In the genomic region with DNA sequence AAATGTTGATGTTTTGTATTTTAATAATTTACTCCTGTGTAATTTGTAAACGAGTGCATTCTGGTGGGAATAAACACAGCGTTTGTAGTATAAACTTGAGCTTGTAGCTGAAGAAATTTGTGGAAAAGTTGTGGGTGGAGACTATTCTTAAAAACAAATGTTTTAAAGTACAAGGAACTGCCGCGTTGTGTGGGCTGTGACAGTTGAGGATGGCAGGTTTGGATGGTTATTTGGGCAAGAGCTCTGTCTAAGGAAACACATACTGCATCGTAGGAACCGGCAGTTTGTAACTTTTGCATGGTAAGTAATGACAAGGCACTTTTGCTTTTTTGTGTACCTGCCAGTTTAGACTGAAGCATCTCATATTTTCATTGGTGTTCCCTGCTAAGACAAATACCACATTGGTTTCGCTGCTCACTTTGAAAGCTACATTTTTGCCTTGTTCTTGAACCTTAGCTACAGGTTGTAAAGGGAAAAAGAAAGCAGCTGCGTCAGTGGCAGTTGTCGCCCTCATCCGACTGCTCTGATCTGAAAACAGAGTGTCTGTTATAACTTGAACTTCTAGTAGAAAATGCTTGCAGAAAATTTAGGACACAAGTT, we compare ENCODE assay signal across 8 mouse cellular contexts. TPM values are rescaled to one million over a fixed set of nuclear protein-coding genes. Genes with fewer than 3 reads are reported as not detected.
DNase-seq lines count a peak whose midpoint lies in the region; ATAC-seq and TF ChIP-seq lines count a peak whose summit lies in the region.

No protein-coding gene starts in this region.

- WGBS in limb, embryonic 13.5 days = 72% methylated on average over 10 of the region's 10 CpGs
- WGBS in stomach, postnatal 0 days = 36% methylated on average over 10 of the region's 10 CpGs

- peaks cover 24% of the 10 kb centered on the region for H3K4me1 ChIP-seq in limb, embryonic 13.5 days
- H3K4me1 ChIP-seq in stomach, postnatal 0 days (replicated peaks; ENCODE audit: control insufficient read depth, insufficient read depth) = no peaks in the 10 kb centered on the region

- TF ChIP-seq CTCF in stomach, postnatal 0 days (IDR thresholded peaks at IDR 0.05; ENCODE audit: low read depth) = no peak

- no peak overlapping the region for H3K27ac ChIP-seq in limb, embryonic 13.5 days
- no peak overlapping the region for H3K27ac ChIP-seq in stomach, postnatal 0 days (replicated peaks)

- H3K36me3 ChIP-seq in limb, embryonic 13.5 days = no peaks in the 10 kb centered on the region
- no peaks in the 10 kb centered on the region for H3K36me3 ChIP-seq in stomach, postnatal 0 days (ENCODE audit: control insufficient read depth, insufficient read depth, low read length)

- H3K9ac ChIP-seq in limb, embryonic 13.5 days = no peak overlapping the region
- no peak overlapping the region for H3K9ac ChIP-seq in stomach, postnatal 0 days (ENCODE audit: low read length)

- H3K4me3 ChIP-seq in limb, embryonic 13.5 days = peak overlapping the region; percentile 98; the same call in 1 of the 2 replicates
- H3K4me3 ChIP-seq in stomach, postnatal 0 days (ENCODE audit: low read depth, low read length) = peak overlapping the region; percentile 100; the same call in 1 of the 2 replicates

- H3K9me3 ChIP-seq in limb, embryonic 13.5 days = no peaks in the 10 kb centered on the region
- H3K9me3 ChIP-seq in stomach, postnatal 0 days (ENCODE audit: control insufficient read depth, low read length) = no peaks in the 10 kb centered on the region

- H3K27me3 ChIP-seq in limb, embryonic 13.5 days = no peaks in the 10 kb centered on the region
- H3K27me3 ChIP-seq in stomach, postnatal 0 days (ENCODE audit: control insufficient read depth, insufficient read depth, low read length) = no peaks in the 10 kb centered on the region

- peak overlapping the region; percentile 89 for H3K4me2 ChIP-seq in limb, embryonic 13.5 days (replicated peaks)
- H3K4me2 ChIP-seq in stomach, postnatal 0 days (replicated peaks; ENCODE audit: low read depth) = peak overlapping the region; percentile 87

- TF ChIP-seq EP300 in stomach, postnatal 0 days (optimal IDR thresholded peaks at IDR 0.05) = no peak

- peak; percentile 35; the same call in 1 of the 2 replicates for ATAC-seq in frontal cortex, adult (ENCODE audit: low TSS enrichment)
- no peak for ATAC-seq in limb, embryonic 13.5 days (ENCODE audit: low FRiP score, low read depth)
- ATAC-seq in stomach, postnatal 0 days (ENCODE audit: low FRiP score, low TSS enrichment) = no peak

- no peak for DNase-seq in frontal cortex, postnatal 14 days (ENCODE audit: low spot score in 2 of 2)
- DNase-seq in right cerebral cortex, adult 2 months (ENCODE audit: low spot score in 2 of 2) = peak; percentile 44 to 45
- no peak for DNase-seq in right cerebral cortex, postnatal 4 days
- no peak for DNase-seq in stomach, postnatal 0 days (ENCODE audit: low spot score)
- DNase-seq in cerebellum, postnatal 10 days = no peak
- DNase-seq in spleen, adult 18-20 months = no peak

RNA-seq across cellular contexts. Expression of gene Dennd4c, which starts 2.1 kb away (rescaled TPM):
- polyA plus RNA-seq in limb, embryonic 13.5 days (2015; fragmentation: Nextera tagmentation; extraction: Ambion mirVana) = 8.1 and 9.0 TPM in 2 replicates
- 3.5 and 4.2 TPM in 2 replicates for polyA plus RNA-seq in stomach, postnatal 0 days (2015; fragmentation: Nextera tagmentation; extraction: Ambion mirVana)

Comparison
In these comparisons a context has a peak if more than half of its experiments do, and no peak if none do; other contexts are left out.
1. DNase-seq: peak in right cerebral cortex, adult 2 months (2 of 2); none in frontal cortex, postnatal 14 days (0 of 2), right cerebral cortex, postnatal 4 days (single experiment), stomach, postnatal 0 days (single experiment), cerebellum, postnatal 10 days (0 of 2) and spleen, adult 18-20 months (0 of 2).